Mouse (Mus musculus): ENCODE measurements at regions not wholly inside any gene's neighbourhood (a gene's known extent, or its start where the extent isn't known, plus 50 kb on each side); places are given as distances from the start of the nearest gene placed in this dataset.

- H3K9ac ChIP-seq = no peak overlapping the region
- no peak for ATAC-seq
- H3K27me3 ChIP-seq (replicated peaks) = no peaks in the 10 kb centered on the region
- no peaks in the 10 kb centered on the region for H3K4me1 ChIP-seq
- no peaks in the 10 kb centered on the region for H3K36me3 ChIP-seq
- H3K9me3 ChIP-seq (replicated peaks) = no peaks in the 10 kb centered on the region
- no peak overlapping the region for H3K27ac ChIP-seq
- H3K4me2 ChIP-seq = no peak overlapping the region
- 85% methylated on average over 5 of the region's 5 CpGs for WGBS (ENCODE audit: insufficient replicate concordance)
- H3K4me3 ChIP-seq = no peak overlapping the region
These were observed 222.4 kb upstream of the Atp2b1 start for GRCm38 (mm10) chr10:98691816-98692215.

- Histone ChIP-seq H3K9ac (no peak overlapping the region), H3K27ac (no peak overlapping the region), H3K4me1 (no peaks in the 10 kb centered on the region), H3K9me3 (replicated peaks) (no peaks in the 10 kb centered on the region), H3K4me3 (no peak overlapping the region), H3K36me3 (no peaks in the 10 kb centered on the region), H3K4me2 (no peak overlapping the region), H3K27me3 (replicated peaks) (no peaks in the 10 kb centered on the region)
- 83% methylated on average over 2 of the region's 2 CpGs for WGBS (ENCODE audit: insufficient replicate concordance)
- ATAC-seq = no peak
These were observed 219.4 kb upstream of the Atp2b1 start for GRCm38 (mm10) chr10:98694690-98695370.

- no peaks in the 10 kb centered on the region for H3K9me3 ChIP-seq (replicated peaks)
- no peak for ATAC-seq
- H3K27ac ChIP-seq = no peak overlapping the region
- no peaks in the 10 kb centered on the region for H3K4me1 ChIP-seq
- WGBS (ENCODE audit: insufficient replicate concordance) = 58% methylated on average over 2 of the region's 2 CpGs
- no peaks in the 10 kb centered on the region for H3K36me3 ChIP-seq
- H3K4me3 ChIP-seq = no peak overlapping the region
- no peak overlapping the region for H3K9ac ChIP-seq
- H3K27me3 ChIP-seq (replicated peaks) = no peaks in the 10 kb centered on the region
- no peak overlapping the region for H3K4me2 ChIP-seq
These were observed 218.9 kb upstream of the Atp2b1 start for GRCm38 (mm10) chr10:98695371-98695725.

- no peaks in the 10 kb centered on the region for H3K36me3 ChIP-seq
- H3K4me3 ChIP-seq = no peak overlapping the region
- H3K9me3 ChIP-seq (replicated peaks) = no peaks in the 10 kb centered on the region
- H3K4me1 ChIP-seq = no peaks in the 10 kb centered on the region
- H3K27me3 ChIP-seq (replicated peaks) = no peaks in the 10 kb centered on the region
- H3K4me2 ChIP-seq = no peak overlapping the region
- no peak for ATAC-seq
- no peak overlapping the region for H3K27ac ChIP-seq
- H3K9ac ChIP-seq = no peak overlapping the region
- 66% methylated on average over 4 of the region's 4 CpGs for WGBS (ENCODE audit: insufficient replicate concordance)
These were observed 216.3 kb upstream of the Atp2b1 start for GRCm38 (mm10) chr10:98697866-98698265.

- Histone ChIP-seq H3K4me3 (no peak overlapping the region), H3K9ac (no peak overlapping the region), H3K4me1 (no peaks in the 10 kb centered on the region), H3K27ac (no peak overlapping the region), H3K9me3 (replicated peaks) (no peaks in the 10 kb centered on the region), H3K36me3 (no peaks in the 10 kb centered on the region), H3K4me2 (no peak overlapping the region), H3K27me3 (replicated peaks) (no peaks in the 10 kb centered on the region)
- no peak for ATAC-seq
- 79% methylated on average over 4 of the region's 4 CpGs for WGBS (ENCODE audit: insufficient replicate concordance)
These were observed 214.6 kb upstream of the Atp2b1 start for GRCm38 (mm10) chr10:98699579-98699978.

GRCm38 (mm10) chr10:98700407-98700806, 213.8 kb upstream of the Atp2b1 start:
- no peak for ATAC-seq
- Histone ChIP-seq H3K4me3 (no peak overlapping the region), H3K27ac (no peak overlapping the region), H3K4me1 (no peaks in the 10 kb centered on the region), H3K4me2 (no peak overlapping the region), H3K9ac (no peak overlapping the region), H3K27me3 (replicated peaks) (no peaks in the 10 kb centered on the region), H3K9me3 (replicated peaks) (no peaks in the 10 kb centered on the region), H3K36me3 (no peaks in the 10 kb centered on the region)
- 61% methylated on average over 4 of the region's 4 CpGs for WGBS (ENCODE audit: insufficient replicate concordance)

GRCm38 (mm10) chr10:98701285-98701684, 212.9 kb upstream of the Atp2b1 start:
- Histone ChIP-seq H3K27ac (no peak overlapping the region), H3K9ac (no peak overlapping the region), H3K27me3 (replicated peaks) (no peaks in the 10 kb centered on the region), H3K9me3 (replicated peaks) (no peaks in the 10 kb centered on the region), H3K4me2 (no peak overlapping the region), H3K36me3 (no peaks in the 10 kb centered on the region), H3K4me1 (no peaks in the 10 kb centered on the region), H3K4me3 (no peak overlapping the region)
- WGBS (ENCODE audit: insufficient replicate concordance) = 65% methylated on average over 3 of the region's 3 CpGs
- ATAC-seq = no peak

- Histone ChIP-seq H3K9ac (no peak overlapping the region), H3K27ac (no peak overlapping the region), H3K4me2 (no peak overlapping the region), H3K4me1 (no peaks in the 10 kb centered on the region), H3K27me3 (replicated peaks) (no peaks in the 10 kb centered on the region), H3K4me3 (no peak overlapping the region), H3K36me3 (no peaks in the 10 kb centered on the region), H3K9me3 (replicated peaks) (no peaks in the 10 kb centered on the region)
- no peak for ATAC-seq
- WGBS (ENCODE audit: insufficient replicate concordance) = 64% methylated on average over 5 of the region's 5 CpGs
These were observed 211.6 kb upstream of the Atp2b1 start for GRCm38 (mm10) chr10:98702470-98703215.

- WGBS (ENCODE audit: insufficient replicate concordance) = 63% methylated on average over 2 of the region's 2 CpGs
- Histone ChIP-seq H3K9me3 (replicated peaks) (no peaks in the 10 kb centered on the region), H3K4me2 (no peak overlapping the region)
These were observed 210.4 kb upstream of the Atp2b1 start for GRCm38 (mm10) chr10:98703642-98704293.

GRCm38 (mm10) chr10:98704559-98704958, 209.6 kb upstream of the Atp2b1 start:
- H3K9me3 ChIP-seq (replicated peaks) = no peaks in the 10 kb centered on the region
- WGBS (ENCODE audit: insufficient replicate concordance) = 73% methylated on average over 6 of the region's 6 CpGs
- H3K4me2 ChIP-seq = no peak overlapping the region
- ATAC-seq = no peak
- H3K9ac ChIP-seq = no peak overlapping the region
- no peaks in the 10 kb centered on the region for H3K4me1 ChIP-seq
- no peak overlapping the region for H3K4me3 ChIP-seq
- H3K27ac ChIP-seq = no peak overlapping the region
- no peaks in the 10 kb centered on the region for H3K27me3 ChIP-seq (replicated peaks)
- H3K36me3 ChIP-seq = no peaks in the 10 kb centered on the region

More at GRCm38 (mm10) chr10:98703642-98704293, 210.4 kb upstream of the Atp2b1 start:
- H3K4me1 ChIP-seq = no peaks in the 10 kb centered on the region
- no peak for ATAC-seq
- no peaks in the 10 kb centered on the region for H3K27me3 ChIP-seq (replicated peaks)
- H3K36me3 ChIP-seq = no peaks in the 10 kb centered on the region
- H3K27ac ChIP-seq = no peak overlapping the region
- no peak overlapping the region for H3K4me3 ChIP-seq
- no peak overlapping the region for H3K9ac ChIP-seq

- WGBS (ENCODE audit: insufficient replicate concordance) = 72% methylated on average over 4 of the region's 4 CpGs
- H3K36me3 ChIP-seq = no peaks in the 10 kb centered on the region
These were observed 196.3 kb upstream of the Atp2b1 start for GRCm38 (mm10) chr10:98717856-98718255.

GRCm38 (mm10) chr10:98718706-98719105, 195.5 kb upstream of the Atp2b1 start:
- no peak overlapping the region for H3K27ac ChIP-seq
- H3K4me3 ChIP-seq = no peak overlapping the region
- no peak overlapping the region for H3K4me2 ChIP-seq
- H3K4me1 ChIP-seq = peaks cover 34% of the 10 kb centered on the region
- no peaks in the 10 kb centered on the region for H3K36me3 ChIP-seq
- 42% methylated on average over 4 of the region's 4 CpGs for WGBS (ENCODE audit: insufficient replicate concordance)
- peak; percentile 88 for ATAC-seq
- no peaks in the 10 kb centered on the region for H3K9me3 ChIP-seq (replicated peaks)
- H3K9ac ChIP-seq = no peak overlapping the region
- H3K27me3 ChIP-seq (replicated peaks) = no peaks in the 10 kb centered on the region

More at GRCm38 (mm10) chr10:98717856-98718255, 196.3 kb upstream of the Atp2b1 start:
- Histone ChIP-seq H3K27me3 (replicated peaks) (no peaks in the 10 kb centered on the region), H3K9ac (no peak overlapping the region), H3K4me1 (peaks cover 34% of the 10 kb centered on the region), H3K4me3 (no peak overlapping the region), H3K27ac (no peak overlapping the region), H3K4me2 (no peak overlapping the region), H3K9me3 (replicated peaks) (no peaks in the 10 kb centered on the region)
- ATAC-seq = no peak
